ENCODE assay signal across 8 mouse cellular contexts in genomic region chr3:51170225-51170852, GRCm38 (mm10). TPM values are rescaled to one million over a fixed set of nuclear protein-coding genes. Genes with fewer than 3 reads are reported as not detected.
DNase-seq lines count a peak whose midpoint lies in the region; ATAC-seq and TF ChIP-seq lines count a peak whose summit lies in the region.

No protein-coding gene starts in this region.

- H3K4me3 ChIP-seq in heart, adult 2 months: no peak overlapping the region
- H3K4me3 ChIP-seq in heart, embryonic 12.5 days: no peak overlapping the region
- no peak overlapping the region for H3K4me3 ChIP-seq in kidney, adult 2 months (ENCODE audit: insufficient read depth, low read depth, low read length)

- peak; percentile 74 to 86 for DNase-seq in heart, adult 2 months
- peak; percentile 76 for DNase-seq in gastrocnemius, postnatal 10 days
- DNase-seq in kidney, adult 2 months: peak; percentile 83
- DNase-seq in left cerebral cortex, postnatal 4 days: peak; percentile 85
- peak; percentile 30 to 42 for DNase-seq in spleen, postnatal 36 days (ENCODE audit: low spot score in 2 of 2)

- H3K9me3 ChIP-seq in heart, embryonic 12.5 days (replicated peaks): no peaks in the 10 kb centered on the region

- no peak overlapping the region for H3K9ac ChIP-seq in heart, adult 2 months (ENCODE audit: low read depth, low read length)
- H3K9ac ChIP-seq in heart, embryonic 12.5 days: no peak overlapping the region

- no peak for TF ChIP-seq CTCF in heart, adult 2 months (IDR thresholded peaks at IDR 0.05)
- peak; percentile 99 for TF ChIP-seq CTCF in kidney, adult 2 months (conservative IDR thresholded peaks at IDR 0.05; ENCODE audit: insufficient read depth, insufficient read length, low read depth, low read length)

- no peak overlapping the region for H3K27ac ChIP-seq in heart, adult 2 months
- H3K27ac ChIP-seq in heart, embryonic 12.5 days (ENCODE audit: poor library complexity, severe bottlenecking): no peak overlapping the region
- H3K27ac ChIP-seq in kidney, adult 2 months (ENCODE audit: insufficient read depth, low read depth, low read length): no peak overlapping the region

- TF ChIP-seq EP300 in heart, adult 2 months (IDR thresholded peaks at IDR 0.05; ENCODE audit: insufficient read depth, low read depth, low read length): peak; percentile 92

- TF ChIP-seq POLR2A in heart, adult 2 months (IDR thresholded peaks at IDR 0.05; ENCODE audit: insufficient read depth, low read depth, low read length): no peak
- TF ChIP-seq POLR2A in kidney, adult 2 months (IDR thresholded peaks at IDR 0.05; ENCODE audit: low read depth, low read length): no peak

- H3K79me2 ChIP-seq in heart, adult 2 months (replicated peaks; ENCODE audit: control insufficient read depth, insufficient read depth, low read length): no peaks in the 10 kb centered on the region

- H3K27me3 ChIP-seq in heart, adult 2 months (ENCODE audit: control insufficient read depth, insufficient read depth, low read length): no peaks in the 10 kb centered on the region
- H3K27me3 ChIP-seq in heart, embryonic 12.5 days (replicated peaks): no peaks in the 10 kb centered on the region
- no peaks in the 10 kb centered on the region for H3K27me3 ChIP-seq in kidney, adult 2 months (replicated peaks; ENCODE audit: control insufficient read depth, insufficient read depth, low read length)

- WGBS in heart, adult 2 months: 30% methylated on average over 19 of the region's 19 CpGs
- 24% methylated on average over 19 of the region's 19 CpGs for WGBS in heart, embryonic 12.5 days
- 33% methylated on average over 19 of the region's 19 CpGs for WGBS in kidney, adult 2 months

- no peak for ATAC-seq in heart, embryonic 12.5 days (ENCODE audit: insufficient number of reproducible peaks, low FRiP score)
- peak; percentile 95 for ATAC-seq in common myeloid progenitor, adult 5-6 weeks (replicated peaks; ENCODE audit: low read depth, poor library complexity, severe bottlenecking)
- ATAC-seq in monocyte, adult 5-6 weeks (replicated peaks; ENCODE audit: insufficient number of reproducible peaks, low FRiP score, low TSS enrichment, poor library complexity, severe bottlenecking): peak; percentile 82

- H3K36me3 ChIP-seq in heart, adult 2 months (ENCODE audit: control insufficient read depth, insufficient read depth, low read length): no peaks in the 10 kb centered on the region
- H3K36me3 ChIP-seq in heart, embryonic 12.5 days: no peaks in the 10 kb centered on the region
- no peaks in the 10 kb centered on the region for H3K36me3 ChIP-seq in kidney, adult 2 months (ENCODE audit: control insufficient read depth, insufficient read depth, low read length)

- intact Hi-C loops in heart, adult 2 months (cut with DNase I): loop anchor here (2.0 to 5.0 kb wide), 3 partner anchors 93 to 866 kb away; no protein-coding TSS in a partner anchor
- intact Hi-C loops in left cerebral cortex, postnatal 4 days (cut with DNase I): loop anchor here (10.0 kb wide), 1 partner anchor 266 kb away; no protein-coding TSS in a partner anchor

- H3K4me2 ChIP-seq in heart, embryonic 12.5 days: no peak overlapping the region

- no peaks in the 10 kb centered on the region for H3K4me1 ChIP-seq in heart, adult 2 months (ENCODE audit: control insufficient read depth, insufficient read depth, low read length)
- H3K4me1 ChIP-seq in heart, embryonic 12.5 days (replicated peaks): no peaks in the 10 kb centered on the region
- no peaks in the 10 kb centered on the region for H3K4me1 ChIP-seq in kidney, adult 2 months (ENCODE audit: control insufficient read depth, insufficient read depth, low read length)

RNA-seq across cellular contexts. Expression of gene Noct, which starts 53.9 kb away (rescaled TPM):
- total RNA-seq in heart, adult 2 months (2021): 10 to 100 TPM; 39.4 to 45.1 TPM
- 23.2 and 28.9 TPM in 2 replicates for polyA plus RNA-seq in heart, adult 2 months (2012; rRNA removed)
- 12.4 and 14.0 TPM in 2 replicates for polyA plus RNA-seq in heart, embryonic 12.5 days (2016; fragmentation: Nextera tagmentation; extraction: Ambion mirVana)
- total RNA-seq in common myeloid progenitor, adult 5-6 weeks (2017): 4.7 and 5.5 TPM in 2 replicates
- 10 to 100 TPM; 11.0 to 14.3 TPM for total RNA-seq in gastrocnemius, postnatal 10 days (2021)
- polyA plus RNA-seq in kidney, adult 2 months (2012; rRNA removed): 8.1 and 9.4 TPM in 2 replicates
- total RNA-seq in left cerebral cortex, postnatal 4 days (2021): 10 to 100 TPM; 40.4 to 42.1 TPM
- 13.9 to 18.6 TPM (median 17.2 TPM) in 3 replicates for total RNA-seq in monocyte, adult 5-6 weeks (2017)
